Mouse (Mus musculus) myocyte (in vitro differentiated cells): ENCODE results near the gene Cldn2. TPM values are rescaled to one million over a fixed set of nuclear protein-coding genes. Genes with fewer than 3 reads are reported as not detected.

Experiments used
- H3K27me3 ChIP-seq: one replicate; pipeline ENCODE4 v1.6.1; 2011; ENCODE audit not compliant: control insufficient read depth, insufficient read depth, insufficient read length
- H3K36me3 ChIP-seq: one replicate; pipeline ENCODE4 v1.6.1; 2011; ENCODE audit not compliant: control insufficient read depth, insufficient read depth
- H3K4me2 ChIP-seq: one replicate; pipeline ENCODE4 v1.6.1; 2011; ENCODE audit warnings: low read depth, control low read depth
- H3K4me3 ChIP-seq: one replicate; pipeline ENCODE4 v1.5.1; 2011; ENCODE audit warnings: mild to moderate bottlenecking, control low read depth, moderate library complexity
- H3K79me2 ChIP-seq: one replicate; pipeline ENCODE4 v1.6.1; 2011; ENCODE audit not compliant: control insufficient read depth, insufficient read depth
- H3ac ChIP-seq: one replicate; pipeline ENCODE4 v1.6.1; 2011; ENCODE audit not compliant: control insufficient read depth, insufficient read length
- CEBPB ChIP-seq: IDR thresholded peaks from 2 replicates; pipeline ENCODE4 v1.6.1; 2011; ENCODE audit warnings: mild to moderate bottlenecking, moderate library complexity; ENCODE audit not compliant: poor library complexity, insufficient read depth, severe bottlenecking
- E2F4 ChIP-seq: IDR thresholded peaks from one replicate; pipeline ENCODE4 v1.6.1; 2011; ENCODE audit warnings: mild to moderate bottlenecking, control low read depth, moderate library complexity; ENCODE audit not compliant: insufficient read depth
- MAX ChIP-seq: IDR thresholded peaks from one replicate; pipeline ENCODE4 v1.6.1; 2011; ENCODE audit warnings: low read depth, mild to moderate bottlenecking, control low read depth
- MYOD1 ChIP-seq, 3 experiments: IDR thresholded peaks; one replicate each; pipeline ENCODE4 v1.6.1; 2011; ENCODE audit warnings: control low read depth in 2 of 3, low read depth in 2 of 3, mild to moderate bottlenecking in 2 of 3, moderate library complexity in 1 of 3; ENCODE audit not compliant: insufficient read length in 2 of 3, control insufficient read depth in 1 of 3
- MYOG ChIP-seq, 3 experiments: IDR thresholded peaks; one replicate each; pipeline ENCODE4 v1.6.1; 2011; ENCODE audit warnings: control low read depth in 2 of 3, low read depth in 2 of 3, mild to moderate bottlenecking in 2 of 3; ENCODE audit not compliant: insufficient read length in 2 of 3, control insufficient read depth in 1 of 3, insufficient read depth in 1 of 3
- POLR2A ChIP-seq: IDR thresholded peaks from one replicate; pipeline ENCODE4 v1.6.1; 2011; ENCODE audit warnings: low read depth, mild to moderate bottlenecking, control low read depth, moderate library complexity; ENCODE audit not compliant: insufficient read length
- POLR2AphosphoS2 ChIP-seq: IDR thresholded peaks from one replicate; pipeline ENCODE4 v1.6.1; 2011; ENCODE audit warnings: low read depth, control low read depth; ENCODE audit not compliant: insufficient read length
- REST ChIP-seq: IDR thresholded peaks from one replicate; pipeline ENCODE4 v1.6.1; 2011; ENCODE audit warnings: mild to moderate bottlenecking, control low read depth, moderate library complexity; ENCODE audit not compliant: insufficient read depth, insufficient read length
- SRF ChIP-seq: IDR thresholded peaks from one replicate; pipeline ENCODE4 v1.6.1; 2011; ENCODE audit warnings: low read depth; ENCODE audit not compliant: control insufficient read depth, insufficient read length
- TCF12 ChIP-seq: IDR thresholded peaks from one replicate; pipeline ENCODE4 v1.6.1; 2011; ENCODE audit warnings: mild to moderate bottlenecking, control low read depth; ENCODE audit not compliant: poor library complexity, insufficient read depth, severe bottlenecking
- TCF3 ChIP-seq: IDR thresholded peaks from one replicate; pipeline ENCODE4 v1.6.1; 2011; ENCODE audit warnings: low read depth, control low read depth; ENCODE audit not compliant: insufficient read length
- USF1 ChIP-seq: IDR thresholded peaks from one replicate; pipeline ENCODE4 v1.6.1; 2011; ENCODE audit warnings: low read depth, mild to moderate bottlenecking, control low read depth, moderate library complexity
- polyA plus RNA-seq: library from polyadenylated mRNA; unstranded; fragments of >200 nt; fragmentation: generic; extraction: Trizol; gene quantifications from one replicate; pipeline ENCODE4 v1.2.1, GENCODE M21; 2012; ENCODE audit warnings: missing spikeins

Gene Cldn2
- polyA plus RNA-seq, 1 experiment: 1.0 TPM

GRCm38 (mm10) chrX:139780988-139781387 is 19.6 kb upstream of the Cldn2 start:
- Histone ChIP-seq H3K4me3 (no peak overlapping the region), H3ac (no peak overlapping the region), H3K4me2 (no peak overlapping the region), H3K27me3 (no peaks in the 10 kb centered on the region), H3K36me3 (no peaks in the 10 kb centered on the region), H3K79me2 (no peaks in the 10 kb centered on the region)
- no peak for TF ChIP-seq REST
- TF ChIP-seq USF1: no peak
- no peak for TF ChIP-seq SRF
- TF ChIP-seq MAX: no peak

DNA sequence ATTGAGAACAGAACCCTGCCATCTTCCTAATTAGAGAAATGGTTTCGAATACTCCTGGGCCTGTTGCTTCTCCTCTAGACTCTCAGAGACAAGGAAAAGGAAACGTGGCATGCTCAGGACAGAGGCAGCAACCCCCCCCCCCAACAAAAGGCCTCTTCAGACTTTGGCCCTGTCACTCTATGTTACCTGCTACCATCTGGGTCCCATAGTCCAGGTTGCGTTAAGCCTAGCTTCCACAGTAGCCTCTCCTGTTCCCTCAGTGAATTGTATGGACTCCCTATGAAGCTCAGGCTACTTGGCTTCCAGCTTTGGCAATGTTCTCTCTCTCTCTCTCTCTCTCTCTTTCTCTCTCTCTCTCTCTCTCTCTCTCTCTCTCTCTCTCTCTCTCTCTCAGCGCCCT is 19.1 kb upstream of the Cldn2 start:
- Histone ChIP-seq H3K36me3 (no peaks in the 10 kb centered on the region), H3K4me2 (no peak overlapping the region), H3ac (no peak overlapping the region), H3K4me3 (no peak overlapping the region), H3K27me3 (no peaks in the 10 kb centered on the region), H3K79me2 (no peaks in the 10 kb centered on the region)
- TF ChIP-seq USF1 (no peak), E2F4 (no peak), REST (no peak), CEBPB (no peak), MAX (no peak), TCF12 (no peak), MYOD1 (IDR thresholded peaks at IDR 0.05; ENCODE audit: control insufficient read depth in 1 of 3, insufficient read length in 2 of 3, low read depth in 2 of 3) (no peak), SRF (no peak), POLR2A (no peak), MYOG (IDR thresholded peaks at IDR 0.05; ENCODE audit: control insufficient read depth in 1 of 3, insufficient read depth in 1 of 3, insufficient read length in 2 of 3, low read depth in 2 of 3) (no peak)

GRCm38 (mm10) chrX:139782278-139783044 is 18.2 kb upstream of the Cldn2 start, which contains the start of gene Ripply1:
Gene Ripply1 (minus strand): TSS chrX:139782353.
- H3K4me2 ChIP-seq: peak within 1 kb of the TSS; percentile 18
- H3K79me2 ChIP-seq: no peaks in the 10 kb centered on the region
- H3K4me3 ChIP-seq: no peak within 1 kb of the TSS
- no peaks in the 10 kb centered on the region for H3K36me3 ChIP-seq
- H3K27me3 ChIP-seq: no peaks in the 10 kb centered on the region
- TF ChIP-seq CEBPB (no peak), REST (no peak), POLR2AphosphoS2 (no peak)
- H3ac ChIP-seq: no peak within 1 kb of the TSS

- Histone ChIP-seq H3K4me2 (peak overlapping the region; percentile 18), H3ac (no peak overlapping the region), H3K4me3 (no peak overlapping the region), H3K27me3 (no peaks in the 10 kb centered on the region), H3K79me2 (no peaks in the 10 kb centered on the region), H3K36me3 (no peaks in the 10 kb centered on the region)
- no peak for TF ChIP-seq MYOD1 (IDR thresholded peaks at IDR 0.05; ENCODE audit: control insufficient read depth in 1 of 3, insufficient read length in 2 of 3, low read depth in 2 of 3)
- TF ChIP-seq SRF: no peak
- TF ChIP-seq TCF3: no peak
- no peak for TF ChIP-seq POLR2A
- no peak for TF ChIP-seq TCF12
- no peak for TF ChIP-seq MAX
- no peak for TF ChIP-seq MYOG (IDR thresholded peaks at IDR 0.05; ENCODE audit: control insufficient read depth in 1 of 3, insufficient read depth in 1 of 3, insufficient read length in 2 of 3, low read depth in 2 of 3)
- no peak for TF ChIP-seq E2F4
- TF ChIP-seq USF1: no peak
- TF ChIP-seq POLR2AphosphoS2: no peak
- no peak for TF ChIP-seq CEBPB
- TF ChIP-seq REST: no peak
Measured at GRCm38 (mm10) chrX:139783045-139783422, 17.6 kb upstream of the Cldn2 start.

DNA sequence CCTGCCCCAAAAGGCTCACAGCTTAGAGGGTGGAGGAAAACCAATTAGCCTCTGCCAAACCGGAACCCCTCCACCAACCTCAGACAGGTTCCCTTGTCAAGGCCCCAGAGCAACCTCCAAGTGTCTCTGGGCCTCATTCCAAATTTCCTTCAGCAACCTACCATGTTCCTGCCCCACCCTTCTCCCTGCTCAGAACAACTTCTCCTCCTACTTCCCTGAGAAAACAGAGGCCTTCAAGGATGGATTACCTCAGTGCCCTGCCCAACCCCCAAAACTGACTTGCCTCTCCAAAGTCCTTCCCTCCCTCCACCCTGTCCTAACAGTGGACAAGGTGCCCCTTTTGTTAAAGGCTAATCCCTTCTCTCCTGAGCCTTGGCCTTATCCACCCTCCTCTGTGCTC is 14.9 kb upstream of the Cldn2 start:
- Histone ChIP-seq H3K79me2 (no peaks in the 10 kb centered on the region), H3K36me3 (no peaks in the 10 kb centered on the region), H3K4me2 (no peak overlapping the region), H3ac (no peak overlapping the region), H3K4me3 (no peak overlapping the region), H3K27me3 (no peaks in the 10 kb centered on the region)
- TF ChIP-seq CEBPB (no peak), E2F4 (no peak), MYOG (IDR thresholded peaks at IDR 0.05; ENCODE audit: control insufficient read depth in 1 of 3, insufficient read depth in 1 of 3, insufficient read length in 2 of 3, low read depth in 2 of 3) (no peak), POLR2AphosphoS2 (no peak), POLR2A (no peak), TCF3 (no peak), TCF12 (no peak), REST (no peak), MAX (no peak)
